Mouse (Mus musculus) liver, embryonic 14.5 days (tissue): ENCODE results near the gene Gorasp2.

Source experiments
- CTCF ChIP-seq: IDR thresholded peaks from 2 replicates; pipeline ENCODE4 v1.5.1; 2016; ENCODE audit warnings: antibody characterized with exemption, low read depth, control low read depth
- EP300 ChIP-seq: IDR thresholded peaks from 2 replicates; pipeline ENCODE4 v1.6.1; 2016; ENCODE audit warnings: antibody characterized with exemption, low read depth

DNA sequence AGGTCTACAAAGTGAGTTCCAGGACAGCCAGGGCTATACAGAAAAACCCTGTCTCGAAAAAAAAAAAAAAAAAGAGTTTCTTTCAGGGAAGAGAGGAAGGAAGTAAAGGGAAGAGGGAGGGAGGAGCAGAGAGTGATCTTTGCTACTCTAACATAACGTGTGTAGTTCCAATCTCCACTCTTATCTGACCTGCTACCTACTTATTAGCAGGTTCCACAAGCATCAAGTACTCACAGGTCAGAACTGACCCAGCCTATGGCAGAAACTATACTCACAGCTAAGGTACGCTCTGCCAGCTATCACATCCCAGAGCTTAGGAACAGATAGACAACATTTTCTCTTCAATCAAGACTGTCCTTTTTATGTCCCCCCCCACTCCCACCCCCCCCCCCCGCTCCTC lies 74.2 kb downstream of the Gorasp2 start:
- TF ChIP-seq CTCF (no peak), EP300 (no peak)
